8 mouse cellular contexts compared by ENCODE assay signal in the genomic region with DNA sequence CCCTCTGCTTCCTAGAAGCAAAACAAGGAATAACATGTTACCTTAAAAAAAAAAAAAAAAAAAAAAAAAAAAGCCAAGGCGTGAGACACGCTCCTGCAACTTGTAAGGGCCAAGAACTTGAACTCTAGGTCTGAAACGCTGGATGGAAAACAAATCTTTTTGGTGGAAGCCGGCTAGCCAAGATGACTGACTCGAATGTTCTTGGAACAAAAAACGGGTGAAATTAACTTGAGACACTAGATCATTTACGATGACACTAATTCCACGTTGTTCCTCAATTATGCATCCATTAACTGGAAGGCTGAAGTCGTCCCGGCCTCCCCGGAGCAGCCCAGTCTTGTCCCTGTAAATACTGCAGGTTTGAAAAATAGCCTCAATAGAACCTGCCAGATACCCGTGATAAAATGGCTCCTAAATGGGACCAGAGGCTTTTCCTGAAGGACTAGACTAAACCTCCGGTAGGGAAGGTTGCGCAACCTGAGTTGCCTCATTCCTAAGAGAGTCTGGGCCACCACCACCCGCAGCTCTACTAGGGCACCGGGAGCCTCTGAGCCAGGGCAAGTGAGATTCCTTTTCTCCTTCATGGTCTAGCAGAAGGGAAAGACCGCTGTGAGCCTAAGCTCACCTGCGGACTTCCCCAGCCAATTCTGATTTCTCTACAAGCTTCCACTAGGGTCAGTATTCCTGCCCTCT. TPM values are rescaled to one million over a fixed set of nuclear protein-coding genes. Genes with fewer than 3 reads are reported as not detected.
DNase-seq lines count a peak whose midpoint lies in the region; ATAC-seq lines count a peak whose summit lies in the region.

No protein-coding gene starts in this region.

- H3K4me3 ChIP-seq in liver, embryonic 11.5 days (ENCODE audit: low read depth, low read length), result peak overlapping the region; percentile 48

- peaks cover 8% of the 10 kb centered on the region; the same call in 1 of the 2 replicates for H3K4me1 ChIP-seq in liver, embryonic 11.5 days (replicated peaks; ENCODE audit: control insufficient read depth, insufficient read depth, low read length)

- peak overlapping the region; percentile 67; the same call in 1 of the 2 replicates for H3K4me2 ChIP-seq in liver, embryonic 11.5 days

- no peak overlapping the region for H3K9ac ChIP-seq in liver, embryonic 11.5 days (ENCODE audit: low read depth, low read length)

- H3K9me3 ChIP-seq in liver, embryonic 11.5 days (ENCODE audit: control insufficient read depth, low read length), result no peaks in the 10 kb centered on the region

- 2% methylated on average over 18 of the region's 18 CpGs for WGBS in liver, embryonic 11.5 days

- H3K27ac ChIP-seq in liver, embryonic 11.5 days (ENCODE audit: low read depth, low read length), result no peak overlapping the region

- no peaks in the 10 kb centered on the region for H3K36me3 ChIP-seq in liver, embryonic 11.5 days (ENCODE audit: control insufficient read depth, insufficient read depth, low read length)

- peaks cover 68% of the 10 kb centered on the region for H3K27me3 ChIP-seq in liver, embryonic 11.5 days (replicated peaks; ENCODE audit: control insufficient read depth, insufficient read depth, low read length)

- no peak for ATAC-seq in liver, embryonic 11.5 days (replicated peaks; ENCODE audit: low FRiP score)

- peak; percentile 57 for DNase-seq in adrenal gland, adult 2 months
- DNase-seq in adrenal gland, adult 18-20 months (ENCODE audit: low spot score in 2 of 2), result no peak
- peak; percentile 22 for DNase-seq in retina, embryonic 14.5 days (ENCODE audit: low spot score)
- no peak for DNase-seq in retina, postnatal 1 day
- no peak for DNase-seq in liver, embryonic 11.5 days (ENCODE audit: low spot score)
- no peak for DNase-seq in spleen, postnatal 36 days (ENCODE audit: low spot score in 2 of 2)
- DNase-seq in urinary bladder, postnatal 4 days (ENCODE audit: low spot score in 2 of 2), result no peak
- no peak for DNase-seq in thymus, postnatal 36 days

RNA-seq across cellular contexts. Expression of gene Flt1, which starts 1.0 kb away (rescaled TPM):
- 10 to 100 TPM; 52.1 to 76.3 TPM for total RNA-seq in adrenal gland, adult 2 months (2021)
- 7.7 and 8.9 TPM in 2 replicates for polyA plus RNA-seq in adrenal gland, adult 2 months (2012; rRNA removed)
- 10 to 100 TPM; 63.0 to 74.4 TPM for total RNA-seq in adrenal gland, adult 18-20 months (2021)
- 11.2 and 11.5 TPM in 2 replicates for polyA plus RNA-seq in liver, embryonic 11.5 days (2014; fragmentation: Nextera tagmentation; extraction: Ambion mirVana)

Comparison
In these comparisons a context has a peak if more than half of its experiments do, and no peak if none do; other contexts are left out.
1. DNase-seq: peak in adrenal gland, adult 2 months (single experiment) and retina, embryonic 14.5 days (single experiment); none in adrenal gland, adult 18-20 months (0 of 2), retina, postnatal 1 day (single experiment), liver, embryonic 11.5 days (single experiment), spleen, postnatal 36 days (0 of 2), urinary bladder, postnatal 4 days (0 of 2) and thymus, postnatal 36 days (0 of 2).